Comparison of ENCODE assay signal across 17 mouse cellular contexts in the genomic region with DNA sequence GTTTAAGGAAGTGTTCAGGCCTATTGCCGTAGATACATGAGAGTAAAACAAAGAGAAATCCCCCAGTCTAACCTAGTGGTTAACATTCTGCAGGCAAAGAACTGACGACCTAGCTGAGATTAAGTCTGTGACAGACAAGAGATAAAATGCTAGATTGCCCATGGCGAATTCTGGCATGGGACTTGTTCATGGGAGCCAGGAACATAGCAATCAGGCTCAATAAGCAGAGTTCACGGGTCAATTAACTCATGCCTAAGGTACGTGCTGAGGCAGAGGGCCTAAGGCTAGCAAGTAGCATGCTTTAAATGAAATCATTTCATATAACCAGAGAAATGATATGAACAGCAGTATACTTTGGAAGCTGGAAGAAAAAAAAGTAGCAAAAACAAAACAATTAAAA.
DNase-seq lines count a peak whose midpoint lies in the region; ATAC-seq and TF ChIP-seq lines count a peak whose summit lies in the region.
"Had no signal": no experiment of that assay in that cellular context is flagged by ENCODE, and none has a peak within 500 bp of the region (broad histone marks: within the 10 kb centered on the region; RNA-seq: fewer than 3 reads in every experiment).

No protein-coding gene starts in this region.

- H3K27ac ChIP-seq in liver, adult 2 months (replicated peaks; ENCODE audit: insufficient read depth, low read depth, low read length) = no peak overlapping the region
- H3K27ac ChIP-seq in liver, embryonic 11.5 days (ENCODE audit: low read depth, low read length) = no peak overlapping the region
- H3K27ac ChIP-seq: embryonic facial prominence, embryonic 12.5 days; forebrain, embryonic 12.5 days; heart, embryonic 13.5 days had no signal

- TF ChIP-seq POLR2A in liver, adult 2 months (IDR thresholded peaks at IDR 0.05; ENCODE audit: extremely low read depth, insufficient read depth, low read length) = no peak

- ATAC-seq in liver, embryonic 11.5 days (replicated peaks; ENCODE audit: low FRiP score) = no peak
- ATAC-seq in megakaryocyte progenitor cell, adult 5-6 weeks (replicated peaks; ENCODE audit: poor library complexity) = no peak
- ATAC-seq: forebrain, embryonic 16.5 days; hindbrain, embryonic 16.5 days had no signal

- H3K9ac ChIP-seq in liver, adult 2 months (ENCODE audit: low read depth, low read length) = no peak overlapping the region
- H3K9ac ChIP-seq in liver, embryonic 11.5 days (ENCODE audit: low read depth, low read length) = no peak overlapping the region
- H3K9ac ChIP-seq: embryonic facial prominence, embryonic 12.5 days; forebrain, embryonic 12.5 days; heart, embryonic 13.5 days had no signal

- H3K4me1 ChIP-seq in liver, adult 2 months (ENCODE audit: control insufficient read depth, insufficient read depth, low read length) = no peaks in the 10 kb centered on the region
- H3K4me1 ChIP-seq in liver, embryonic 11.5 days (replicated peaks; ENCODE audit: control insufficient read depth, insufficient read depth, low read length) = no peaks in the 10 kb centered on the region
- H3K4me1 ChIP-seq: embryonic facial prominence, embryonic 12.5 days; forebrain, embryonic 12.5 days; heart, embryonic 13.5 days had no signal

- H3K27me3 ChIP-seq in liver, adult 2 months (ENCODE audit: control insufficient read depth, insufficient read depth, low read length) = no peaks in the 10 kb centered on the region
- H3K27me3 ChIP-seq in liver, embryonic 11.5 days (replicated peaks; ENCODE audit: control insufficient read depth, insufficient read depth, low read length) = no peaks in the 10 kb centered on the region
- H3K27me3 ChIP-seq: embryonic facial prominence, embryonic 12.5 days; forebrain, embryonic 12.5 days; heart, embryonic 13.5 days had no signal

- H3K4me2 ChIP-seq in liver, embryonic 11.5 days = no peak overlapping the region
- H3K4me2 ChIP-seq: embryonic facial prominence, embryonic 12.5 days; forebrain, embryonic 12.5 days; heart, embryonic 13.5 days had no signal

- H3K4me3 ChIP-seq in liver, adult 2 months (ENCODE audit: insufficient read depth, low read depth, low read length) = no peak overlapping the region
- H3K4me3 ChIP-seq in liver, embryonic 11.5 days (ENCODE audit: low read depth, low read length) = no peak overlapping the region
- H3K4me3 ChIP-seq: embryonic facial prominence, embryonic 12.5 days; forebrain, embryonic 12.5 days; heart, embryonic 13.5 days had no signal

- no peak for TF ChIP-seq CTCF in liver, adult 2 months (IDR thresholded peaks at IDR 0.05; ENCODE audit: low read depth, low read length)

- no peaks in the 10 kb centered on the region for H3K79me2 ChIP-seq in liver, adult 2 months (ENCODE audit: control insufficient read depth, insufficient read depth, low read length)

- 65% methylated on average over 5 of the region's 5 CpGs for WGBS in liver, adult 2 months
- WGBS in liver, embryonic 11.5 days = 65% methylated on average over 5 of the region's 5 CpGs

- no peaks in the 10 kb centered on the region for H3K36me3 ChIP-seq in liver, adult 2 months (ENCODE audit: control insufficient read depth, insufficient read depth, low read length)
- H3K36me3 ChIP-seq in liver, embryonic 11.5 days (ENCODE audit: control insufficient read depth, insufficient read depth, low read length) = no peaks in the 10 kb centered on the region
- H3K36me3 ChIP-seq: embryonic facial prominence, embryonic 12.5 days; forebrain, embryonic 12.5 days; heart, embryonic 13.5 days had no signal

- no peaks in the 10 kb centered on the region for H3K9me3 ChIP-seq in liver, embryonic 11.5 days (ENCODE audit: control insufficient read depth, low read length)
- H3K9me3 ChIP-seq: embryonic facial prominence, embryonic 12.5 days; forebrain, embryonic 12.5 days; heart, embryonic 13.5 days had no signal

- DNase-seq in cerebellum, postnatal 14 days = peak; percentile 19 to 20
- DNase-seq in cerebellum, adult 11 months = no peak
- peak; percentile 61 for DNase-seq in liver, adult 2 months (ENCODE audit: extremely low read depth, low read depth, low spot score)
- no peak for DNase-seq in liver, embryonic 11.5 days (ENCODE audit: low spot score)
- peak; percentile 65 for DNase-seq in retina, postnatal 1 day
- no peak for DNase-seq in retina, embryonic 14.5 days (ENCODE audit: low spot score)
- DNase-seq: adrenal gland, postnatal 10 days; cerebellum, adult 18-20 months; cerebellum, postnatal 25 days; gastrocnemius, postnatal 14 days; heart, postnatal 36 days had no signal

Comparison
In these comparisons a context has a peak if more than half of its experiments do, and no peak if none do; other contexts are left out.
1. DNase-seq: peak in cerebellum, postnatal 14 days (2 of 2), liver, adult 2 months (single experiment) and retina, postnatal 1 day (single experiment); none in cerebellum, adult 11 months (single experiment), liver, embryonic 11.5 days (single experiment) and retina, embryonic 14.5 days (single experiment).